Mouse (Mus musculus): ENCODE data around the gene Rnf214. TPM values are rescaled to one million over a fixed set of nuclear protein-coding genes. Genes with fewer than 3 reads are reported as not detected.
"Not testable (repeated sequence)": the region's sequence is repeated elsewhere in the genome, so short reads cannot be mapped to it uniquely, and the experiment has no call there.

Rnf214 gene
- total RNA-seq, 2 experiments from 2014 or later: 69.2 to 70.6 TPM

GRCm38 (mm10) chr9:45851330-45851729 is 55.4 kb downstream of the Rnf214 start:
- no peak for DNase-seq (ENCODE audit: low spot score in 2 of 2)

- no peak for DNase-seq (ENCODE audit: low spot score in 2 of 2)
Observed at GRCm38 (mm10) chr9:45850528-45851155, 56.1 kb downstream of the Rnf214 start.

DNA sequence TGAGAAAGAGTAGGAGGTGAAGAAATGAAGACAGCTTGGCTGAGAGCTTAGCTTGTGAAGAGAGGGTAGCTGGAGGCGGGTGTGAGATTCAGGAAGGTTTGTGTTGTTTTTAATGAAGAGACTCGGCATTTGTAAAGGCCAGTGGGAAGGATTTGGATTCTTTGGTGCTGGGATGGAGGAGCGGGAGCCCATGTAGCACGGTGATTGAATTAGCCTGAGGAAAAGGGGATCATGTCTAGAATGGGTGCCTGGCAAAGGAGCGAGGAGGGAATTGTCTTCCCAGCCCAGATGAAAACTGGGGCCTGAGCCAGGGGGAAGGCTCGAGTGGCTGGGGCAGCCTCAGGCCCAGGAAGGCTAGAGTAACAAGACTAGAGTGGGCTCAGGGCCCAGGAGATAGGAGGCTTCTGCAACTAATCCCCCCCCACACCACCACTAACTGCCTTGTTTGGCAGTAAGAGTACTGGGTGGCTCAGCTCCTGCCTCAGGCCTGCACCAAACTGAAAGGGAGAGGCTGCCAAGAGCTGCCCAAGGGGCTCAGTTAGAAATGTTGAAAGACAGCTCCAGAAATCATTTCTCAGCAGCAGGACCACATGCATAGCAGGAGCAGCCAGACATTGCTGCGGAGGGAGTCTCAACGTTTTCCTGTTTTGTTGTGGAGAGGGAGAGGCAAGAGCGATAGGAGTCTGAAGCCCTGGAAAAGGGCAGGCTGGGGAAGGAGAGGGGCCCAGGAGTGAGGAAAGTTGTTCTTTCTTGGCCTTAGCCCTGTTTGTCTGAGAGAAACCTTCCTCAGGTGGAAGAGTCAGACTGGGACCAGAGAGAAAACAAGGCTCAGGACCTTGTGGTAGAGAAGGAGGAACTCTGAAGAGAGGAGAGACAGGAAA is 56.9 kb downstream of the Rnf214 start:
- DNase-seq (ENCODE audit: low spot score in 2 of 2): peak in 1 of 2 experiments; percentile 50

GRCm38 (mm10) chr9:45846891-45847460 is 59.7 kb downstream of the Rnf214 start:
- no peak for DNase-seq (ENCODE audit: low spot score in 2 of 2)

GRCm38 (mm10) chr9:45846176-45846575 is 60.5 kb downstream of the Rnf214 start:
- DNase-seq (ENCODE audit: low spot score in 2 of 2): not testable (repeated sequence)

DNA sequence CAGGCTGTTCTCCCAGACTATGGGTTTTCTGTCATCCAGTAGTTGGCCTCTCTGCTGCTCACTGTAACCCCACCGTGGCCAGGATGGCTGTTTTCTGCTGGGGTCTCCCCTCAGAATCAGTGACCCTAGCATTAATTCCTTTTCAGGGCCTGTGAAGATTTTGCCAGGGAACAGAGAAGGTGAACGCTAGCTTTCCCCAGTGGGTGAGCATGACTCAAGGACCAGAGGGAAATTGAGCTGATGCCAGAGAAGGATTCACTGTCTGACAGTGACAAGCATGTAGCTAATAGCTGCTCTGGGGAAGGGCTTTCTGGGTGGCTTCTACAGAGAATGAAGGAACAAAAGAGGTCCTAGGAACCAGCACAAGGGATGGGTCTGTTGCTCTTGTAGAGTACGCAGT is 61.2 kb downstream of the Rnf214 start:
- no peak for DNase-seq (ENCODE audit: low spot score in 2 of 2)

DNA sequence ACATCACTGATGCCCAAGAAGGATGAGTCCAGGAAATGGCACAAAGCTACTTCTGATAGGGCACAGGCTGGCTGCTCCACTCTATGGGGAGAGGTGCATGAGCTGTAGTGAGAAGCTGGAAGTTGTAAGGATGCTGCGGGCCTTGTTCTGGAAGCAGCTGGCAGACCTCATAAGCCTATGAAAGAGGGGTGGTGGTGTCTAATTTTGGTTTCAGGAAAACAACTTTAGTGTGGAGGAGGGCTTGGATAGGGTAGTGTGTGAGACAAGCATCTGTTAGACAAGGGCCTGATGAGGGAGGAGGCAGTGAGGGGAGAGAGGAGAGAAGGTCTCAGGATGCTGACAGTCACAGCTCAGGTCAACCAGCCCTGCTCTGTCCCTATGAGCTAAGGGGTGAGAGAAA is 62.9 kb downstream of the Rnf214 start:
- no peak for DNase-seq (ENCODE audit: low spot score in 2 of 2)

- DNase-seq (ENCODE audit: low spot score in 2 of 2): no peak
Observed at GRCm38 (mm10) chr9:45843007-45843406, 63.7 kb downstream of the Rnf214 start.

DNA sequence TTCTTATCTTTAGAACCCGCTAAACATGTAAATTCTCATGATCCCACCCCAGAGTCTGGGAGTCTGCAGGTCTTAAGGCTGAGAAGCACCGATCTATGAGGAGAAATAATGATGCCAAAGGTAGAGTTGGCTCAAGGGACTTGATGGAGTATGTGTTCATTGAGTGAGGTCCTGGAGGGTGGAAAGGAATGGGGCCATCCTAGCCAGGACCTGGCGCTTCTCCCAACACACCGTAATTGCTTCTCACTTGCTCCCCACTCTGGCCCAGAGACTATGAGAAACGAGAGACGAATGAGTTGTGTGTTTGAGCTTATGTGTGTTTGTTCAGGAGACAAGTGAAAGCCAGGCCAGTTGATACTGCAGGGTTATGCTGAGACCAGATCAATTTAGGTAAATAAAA is 65.3 kb downstream of the Rnf214 start:
- no peak for DNase-seq (ENCODE audit: low spot score in 2 of 2)

DNA sequence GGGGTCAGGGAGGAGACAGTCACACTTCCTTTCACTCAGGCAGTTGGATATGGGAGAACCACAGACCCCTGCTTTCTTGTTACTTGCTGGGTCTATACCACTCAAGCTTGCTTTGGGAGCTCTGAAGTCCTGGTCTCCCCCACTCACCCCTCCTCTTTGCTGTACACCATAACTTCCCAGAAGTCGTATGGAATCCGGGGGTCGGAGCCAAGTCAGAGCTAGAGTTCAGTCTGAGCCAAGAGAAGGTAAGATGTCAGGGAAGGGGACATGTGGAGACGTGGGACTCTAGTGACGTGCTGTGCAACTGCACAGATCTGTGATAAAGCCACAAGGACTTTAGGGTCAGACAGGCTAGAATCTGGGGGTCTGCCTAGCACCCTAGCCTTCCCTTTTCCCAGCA is 66.4 kb downstream of the Rnf214 start:
- no peak for DNase-seq (ENCODE audit: low spot score in 2 of 2)

DNA sequence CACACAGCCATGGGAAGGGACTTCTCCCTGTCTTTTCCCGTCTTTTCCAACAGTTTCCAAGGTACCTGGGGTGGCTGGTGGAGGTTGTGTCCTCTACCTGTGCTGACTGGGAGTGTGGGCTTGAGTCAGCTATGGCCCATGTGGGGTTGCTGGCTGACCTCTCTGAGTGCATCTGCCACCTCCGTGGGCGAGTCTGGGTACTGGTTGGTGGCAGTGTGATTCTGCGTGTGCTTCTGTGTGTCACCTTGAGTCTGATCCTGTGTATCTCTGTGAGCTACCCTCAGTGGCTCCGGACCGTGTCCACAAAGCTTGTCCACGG is 66.8 kb downstream of the Rnf214 start:
- DNase-seq (ENCODE audit: low spot score in 2 of 2): no peak

DNA sequence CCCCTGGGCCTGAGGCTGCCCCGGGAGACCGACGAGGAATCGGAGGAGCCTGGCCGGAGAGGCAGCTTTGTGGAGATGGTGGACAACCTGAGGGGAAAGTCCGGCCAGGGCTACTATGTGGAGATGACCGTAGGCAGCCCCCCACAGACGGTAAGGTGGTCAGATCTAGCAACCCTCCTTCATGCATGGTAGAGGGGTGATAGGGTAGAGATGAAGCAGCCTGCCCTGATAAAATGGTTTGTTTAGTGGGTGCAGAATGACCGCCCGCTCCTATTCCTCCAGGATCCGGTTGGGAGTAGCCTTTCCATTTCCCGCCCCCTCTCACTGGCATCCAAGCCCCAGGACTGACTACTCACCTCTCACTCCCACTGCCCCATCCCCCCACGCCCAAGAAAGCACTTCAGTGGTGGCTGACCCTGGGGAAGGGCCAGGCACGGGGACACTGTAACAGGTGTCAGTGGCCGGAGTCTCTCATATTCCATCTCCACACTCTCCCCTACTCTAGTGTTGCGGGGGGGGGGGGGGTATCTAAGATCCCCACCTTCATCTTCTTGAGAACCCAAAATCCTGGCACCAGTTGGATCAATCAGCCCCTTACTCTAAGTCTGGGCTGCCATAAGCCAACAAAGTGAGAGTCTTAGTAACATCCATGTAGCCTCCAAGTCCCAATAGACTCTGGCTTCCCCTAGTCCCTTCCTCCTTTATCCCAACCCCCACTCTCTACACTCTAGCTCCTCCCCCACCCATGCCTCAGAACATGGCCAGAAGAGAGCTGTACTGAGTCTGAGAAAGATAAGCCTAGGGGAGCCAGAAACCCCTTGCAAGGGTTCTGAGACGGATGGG is 67.4 kb downstream of the Rnf214 start:
- no peak for DNase-seq (ENCODE audit: low spot score in 2 of 2)

DNA sequence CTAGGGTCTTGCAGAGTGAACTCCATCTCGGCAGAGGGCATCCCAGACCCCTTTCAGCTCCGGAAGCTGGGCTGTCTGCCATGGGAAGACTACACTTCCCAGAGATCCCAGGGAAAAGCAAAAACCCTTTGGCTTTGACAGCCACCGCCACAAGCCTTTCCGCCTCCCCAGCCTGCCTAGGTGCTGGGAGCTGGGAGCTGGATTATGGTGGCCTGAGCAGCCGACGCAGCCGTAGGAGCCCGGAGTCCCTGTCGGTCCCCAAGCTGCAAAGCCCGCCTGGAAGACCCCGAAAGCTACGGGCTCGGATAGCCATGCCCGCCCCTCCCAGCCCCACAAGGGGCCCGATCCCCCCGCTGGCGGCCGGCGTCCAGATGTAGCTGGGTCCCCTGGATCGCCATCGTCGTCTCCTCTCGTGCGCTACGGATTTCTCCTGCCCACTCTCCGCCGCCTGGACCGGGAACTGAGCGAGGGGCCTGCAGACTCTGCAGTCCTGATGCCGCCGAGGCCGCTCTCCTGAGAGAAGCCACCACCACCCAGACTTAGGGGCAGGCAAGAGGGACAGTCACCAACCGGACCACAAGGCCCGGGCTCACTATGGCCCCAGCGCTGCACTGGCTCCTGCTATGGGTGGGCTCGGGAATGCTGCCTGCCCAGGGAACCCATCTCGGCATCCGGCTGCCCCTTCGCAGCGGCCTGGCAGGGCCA is 68.1 kb downstream of the Rnf214 start, which contains the start of gene Bace1:
TSS of gene Bace1 (plus strand) at position 147 of the 705 bp plus-strand sequence.
- peak; percentile 89 to 93 for DNase-seq (ENCODE audit: low spot score in 2 of 2)

DNA sequence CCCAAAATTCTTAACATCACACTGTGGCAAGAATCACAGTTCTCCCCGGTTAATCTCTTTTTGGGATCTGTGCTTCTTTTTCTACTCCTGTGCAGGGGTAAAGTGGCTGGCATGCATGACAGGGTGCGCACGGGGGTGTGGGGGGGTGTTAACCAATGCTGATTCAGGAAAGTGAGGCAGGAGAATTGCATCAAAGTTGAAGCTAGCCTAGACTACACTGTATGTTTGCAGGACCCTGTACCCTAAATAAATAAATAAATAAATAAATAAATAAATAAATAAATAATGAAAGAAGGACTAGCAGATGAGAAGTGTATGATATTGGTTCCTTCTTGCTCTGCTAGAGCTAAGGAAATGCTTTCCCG is 68.7 kb downstream of the Rnf214 start:
- DNase-seq (ENCODE audit: low spot score in 2 of 2): no peak

DNA sequence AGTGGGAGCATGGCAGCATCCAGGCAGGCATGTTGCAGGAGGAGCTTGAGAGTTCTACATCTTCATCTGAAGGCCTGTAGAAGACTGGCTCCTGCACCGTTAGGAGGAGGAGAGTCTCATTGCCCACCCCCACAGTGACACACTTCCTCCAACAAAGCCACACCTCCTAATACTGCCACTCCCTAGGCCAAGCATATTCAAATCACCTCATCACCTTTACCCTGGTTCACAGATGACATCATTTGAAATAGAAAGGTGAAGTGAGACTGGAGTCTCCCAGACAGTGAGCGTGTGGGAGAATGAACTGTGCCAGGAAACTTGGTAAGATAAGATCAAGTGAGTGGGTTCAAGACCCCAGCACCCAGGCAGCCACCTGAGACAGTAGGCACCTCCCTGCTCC is 73.2 kb downstream of the Rnf214 start:
- no peak for DNase-seq (ENCODE audit: low spot score in 2 of 2)

DNA sequence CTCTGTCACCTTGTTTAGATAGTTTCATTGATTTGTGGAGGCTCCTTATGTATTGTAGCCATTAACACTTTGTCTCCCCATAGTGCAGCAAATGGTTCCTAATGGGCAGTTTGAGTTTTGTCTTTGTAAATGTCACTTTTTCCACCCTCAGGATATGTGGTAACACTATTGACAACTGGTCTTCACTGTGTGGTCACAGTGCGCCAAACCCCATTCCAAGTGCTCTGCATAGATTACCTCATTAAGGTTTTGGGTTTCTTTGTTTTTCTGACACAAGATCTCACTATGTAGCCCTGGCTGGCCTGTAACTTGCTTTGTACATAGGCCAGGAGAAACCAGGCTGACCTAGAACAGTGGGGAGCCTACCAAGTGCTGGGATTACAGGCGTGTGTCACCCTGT is 73.8 kb downstream of the Rnf214 start:
- DNase-seq (ENCODE audit: low spot score in 2 of 2): no peak

GRCm38 (mm10) chr9:45829107-45829506 is 77.6 kb downstream of the Rnf214 start:
- DNase-seq (ENCODE audit: low spot score in 2 of 2): peak; percentile 77 to 83

DNA sequence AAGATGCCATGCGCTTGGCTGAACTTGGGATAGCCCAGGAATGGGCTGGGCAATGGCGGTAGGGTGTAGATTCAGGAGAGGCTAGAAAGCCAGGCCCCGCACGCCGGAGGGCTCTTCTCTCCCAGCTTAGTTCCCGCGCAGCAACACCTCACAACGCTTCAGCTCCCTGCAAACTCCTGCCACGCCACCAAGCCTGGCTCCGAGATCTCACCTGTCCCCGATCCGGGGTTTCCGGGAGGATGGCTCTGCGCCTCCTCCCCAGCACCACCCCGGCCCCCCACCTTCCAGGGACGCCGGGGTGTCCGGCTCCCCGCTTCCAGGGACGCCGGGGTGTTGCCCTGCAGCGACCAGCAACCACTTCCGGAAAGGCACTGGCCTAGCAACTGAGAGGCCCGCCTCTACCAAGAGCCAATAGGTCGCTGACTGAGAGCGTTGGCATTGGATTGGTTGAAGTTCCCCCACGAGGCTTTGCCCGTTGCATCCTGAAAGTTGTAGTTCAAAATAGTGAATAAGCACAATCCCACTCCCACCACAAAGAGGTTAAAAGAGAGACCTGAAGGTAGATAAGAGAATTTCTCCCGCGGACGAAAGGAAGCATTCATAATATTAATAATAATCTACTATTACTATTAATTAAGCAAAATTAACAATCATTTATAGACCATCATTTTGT is 78.3 kb downstream of the Rnf214 start, which contains the start of gene Cep164:
TSS of gene Cep164 (minus strand) at position 401 of the 673 bp plus-strand sequence.
- DNase-seq (ENCODE audit: low spot score in 2 of 2): peak; percentile 81 to 86

DNA sequence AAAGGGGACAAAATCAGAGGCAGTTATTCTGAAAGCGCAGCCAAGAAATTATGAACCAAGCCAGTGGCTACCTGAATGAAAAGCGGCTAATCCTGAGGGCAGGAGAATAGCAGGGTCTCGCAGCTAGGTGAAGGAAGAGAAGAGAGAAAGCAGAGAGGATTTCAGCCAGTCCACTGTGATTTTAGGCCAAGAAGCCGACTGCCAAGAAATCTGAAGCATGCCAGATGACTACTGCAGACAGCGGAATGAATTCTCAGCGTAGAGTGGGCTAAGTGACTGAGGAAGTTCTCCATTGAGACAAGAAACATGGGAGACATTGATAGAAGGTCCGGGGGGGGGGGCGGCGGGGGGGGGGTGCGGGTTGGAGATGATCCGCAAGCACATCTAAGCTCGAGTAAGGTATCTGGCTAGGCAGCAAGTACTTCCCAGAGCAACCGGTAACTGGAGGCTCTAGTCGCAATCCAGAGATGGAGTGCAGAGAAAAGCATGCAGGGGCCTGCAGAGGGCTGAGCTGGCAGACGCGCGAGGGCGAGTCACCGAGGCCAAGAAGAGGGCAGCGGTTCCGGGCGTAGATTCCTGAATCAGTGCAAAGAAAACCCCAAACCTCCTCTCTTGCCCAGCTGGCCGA is 78.9 kb downstream of the Rnf214 start:
- DNase-seq (ENCODE audit: low spot score in 2 of 2): peak in 1 of 2 experiments; percentile 45
